Mouse (Mus musculus): Measurements from ENCODE around the gene Cnksr3. TPM values are rescaled to one million over a fixed set of nuclear protein-coding genes. Genes with fewer than 3 reads are reported as not detected.

The Cnksr3 gene
- total and polyA plus RNA-seq, 3 experiments, result not detected

DNA sequence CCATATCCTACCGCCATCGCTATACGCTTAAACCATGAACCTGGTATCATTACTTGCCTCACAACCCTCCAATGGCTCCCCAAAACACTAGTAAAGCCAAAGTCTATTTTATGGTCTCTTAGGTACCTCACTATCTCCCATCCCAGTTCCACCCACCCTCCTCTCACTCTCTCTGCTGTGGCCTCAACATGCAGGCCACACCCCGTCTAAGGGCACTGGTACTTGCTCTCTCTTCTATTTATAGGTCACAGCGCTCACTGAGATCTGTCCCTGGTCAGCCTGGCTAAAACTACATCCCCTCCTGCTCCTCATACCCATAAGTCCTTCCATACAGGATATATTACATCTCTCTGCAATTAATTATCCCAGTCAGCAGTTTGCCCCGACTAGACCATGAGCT is 16.1 kb downstream of the Cnksr3 start:
- H3K4me3 ChIP-seq (ENCODE audit: control insufficient read depth in 1 of 2, insufficient read depth in 1 of 2, low read depth in 2 of 2, low read length in 2 of 2), result no peak overlapping the region
- DNase-seq (ENCODE audit: low read depth, low spot score), result no peak
- H3K27me3 ChIP-seq (ENCODE audit: control insufficient read depth in 1 of 2, insufficient read depth in 2 of 2, low read length in 2 of 2), result no peaks in the 10 kb centered on the region
- H3K9me3 ChIP-seq (replicated peaks; ENCODE audit: insufficient read depth, low read length), result no peaks in the 10 kb centered on the region
- H3K4me1 ChIP-seq (ENCODE audit: control insufficient read depth in 1 of 2, insufficient read depth in 2 of 2, low read length in 2 of 2), result no peaks in the 10 kb centered on the region
- H3K9ac ChIP-seq (ENCODE audit: control insufficient read depth, low read depth, low read length, poor library complexity, severe bottlenecking), result no peak overlapping the region
- H3K36me3 ChIP-seq (ENCODE audit: control insufficient read depth in 1 of 2, insufficient read depth in 2 of 2, low read length in 2 of 2), result no peaks in the 10 kb centered on the region
- H3K27ac ChIP-seq (ENCODE audit: control insufficient read depth, low read depth, low read length), result no peak overlapping the region
- TF ChIP-seq GATA1 (IDR thresholded peaks at IDR 0.05; ENCODE audit: low read depth, low read length) (no peak), RCOR1 (IDR thresholded peaks at IDR 0.05; ENCODE audit: low read depth, low read length) (no peak), SIN3A (IDR thresholded peaks at IDR 0.05; ENCODE audit: low read length) (no peak), CHD2 (IDR thresholded peaks at IDR 0.05; ENCODE audit: low read length) (no peak), RAD21 (IDR thresholded peaks at IDR 0.05; ENCODE audit: low read depth, low read length) (no peak), JUND (IDR thresholded peaks at IDR 0.05; ENCODE audit: low read depth, low read length) (no peak)
- H3K79me2 ChIP-seq (ENCODE audit: control insufficient read depth, insufficient read depth, low read length, poor library complexity), result no peaks in the 10 kb centered on the region

DNA sequence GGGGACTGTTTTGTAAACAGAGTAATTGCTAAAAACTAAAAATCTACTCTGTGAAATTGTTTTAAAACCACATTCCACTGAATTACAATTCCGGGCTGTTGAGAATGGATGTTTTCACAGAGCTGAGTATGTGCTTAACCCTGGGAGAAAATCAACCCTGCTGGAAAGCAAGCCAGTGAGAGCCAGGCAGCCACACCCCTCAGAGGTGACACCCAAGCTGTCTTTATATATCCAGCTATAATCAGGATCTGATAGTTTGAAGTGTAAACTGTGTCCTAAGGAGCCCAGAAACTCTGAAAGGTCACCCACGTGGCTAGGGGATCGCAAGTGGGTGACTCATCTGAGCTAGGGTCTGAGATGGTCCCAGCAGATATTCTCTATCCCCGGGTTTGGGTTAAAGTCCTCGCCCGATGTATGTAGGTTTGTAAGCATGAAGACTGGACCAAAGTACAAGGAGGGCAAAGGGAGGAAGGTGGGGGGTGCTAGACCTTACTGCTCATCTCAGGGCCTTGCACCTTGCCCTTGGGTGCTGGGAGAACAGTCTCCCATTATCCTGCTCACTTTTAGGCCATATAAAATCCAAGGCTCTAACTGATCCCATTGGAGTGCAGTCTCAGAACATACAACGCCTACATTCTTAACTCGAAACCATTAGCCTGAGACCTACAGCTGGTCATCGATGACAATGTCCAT is 20.2 kb downstream of the Cnksr3 start:
- Histone ChIP-seq H3K4me3 (ENCODE audit: control insufficient read depth in 1 of 2, insufficient read depth in 1 of 2, low read depth in 2 of 2, low read length in 2 of 2) (no peak overlapping the region), H3K9me3 (replicated peaks; ENCODE audit: insufficient read depth, low read length) (no peaks in the 10 kb centered on the region), H3K9ac (ENCODE audit: control insufficient read depth, low read depth, low read length, poor library complexity, severe bottlenecking) (no peak overlapping the region), H3K27ac (ENCODE audit: control insufficient read depth, low read depth, low read length) (no peak overlapping the region), H3K36me3 (ENCODE audit: control insufficient read depth in 1 of 2, insufficient read depth in 2 of 2, low read length in 2 of 2) (no peaks in the 10 kb centered on the region), H3K4me1 (ENCODE audit: control insufficient read depth in 1 of 2, insufficient read depth in 2 of 2, low read length in 2 of 2) (no peaks in the 10 kb centered on the region), H3K27me3 (ENCODE audit: control insufficient read depth in 1 of 2, insufficient read depth in 2 of 2, low read length in 2 of 2) (no peaks in the 10 kb centered on the region), H3K79me2 (ENCODE audit: control insufficient read depth, insufficient read depth, low read length, poor library complexity) (no peaks in the 10 kb centered on the region)
- DNase-seq (ENCODE audit: low read depth, low spot score), result no peak
- TF ChIP-seq KAT2A (conservative IDR thresholded peaks at IDR 0.05; ENCODE audit: low read depth, low read length) (no peak), NELFE (IDR thresholded peaks at IDR 0.05; ENCODE audit: low read depth, low read length) (no peak)

DNA sequence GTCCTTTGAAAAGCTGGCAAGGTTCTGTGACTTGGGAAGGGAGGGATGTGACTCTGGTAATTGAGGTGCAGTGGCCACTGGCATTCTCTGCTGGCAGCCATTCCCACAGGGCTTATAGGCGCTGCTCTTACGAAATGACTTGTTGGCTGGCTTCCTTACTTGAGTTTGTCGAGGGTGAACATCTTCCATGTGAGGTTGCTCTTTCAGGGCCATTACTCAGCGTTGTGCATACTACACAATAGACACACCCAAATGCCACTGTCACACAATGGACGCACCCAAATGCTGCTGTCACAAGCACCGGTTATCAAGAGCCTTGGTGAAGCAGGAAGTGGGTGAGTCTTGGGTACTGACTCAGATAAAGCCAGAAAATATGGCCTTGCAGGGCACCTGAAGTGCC is 22.8 kb downstream of the Cnksr3 start:
- Histone ChIP-seq H3K79me2 (ENCODE audit: control insufficient read depth, insufficient read depth, low read length, poor library complexity) (no peaks in the 10 kb centered on the region), H3K4me3 (ENCODE audit: control insufficient read depth in 1 of 2, insufficient read depth in 1 of 2, low read depth in 2 of 2, low read length in 2 of 2) (no peak overlapping the region), H3K27me3 (ENCODE audit: control insufficient read depth in 1 of 2, insufficient read depth in 2 of 2, low read length in 2 of 2) (no peaks in the 10 kb centered on the region), H3K9ac (ENCODE audit: control insufficient read depth, low read depth, low read length, poor library complexity, severe bottlenecking) (no peak overlapping the region), H3K36me3 (ENCODE audit: control insufficient read depth in 1 of 2, insufficient read depth in 2 of 2, low read length in 2 of 2) (no peaks in the 10 kb centered on the region), H3K27ac (ENCODE audit: control insufficient read depth, low read depth, low read length) (no peak overlapping the region), H3K4me1 (ENCODE audit: control insufficient read depth in 1 of 2, insufficient read depth in 2 of 2, low read length in 2 of 2) (no peaks in the 10 kb centered on the region), H3K9me3 (replicated peaks; ENCODE audit: insufficient read depth, low read length) (no peaks in the 10 kb centered on the region; the same call in 1 of the 2 replicates)
- DNase-seq (ENCODE audit: low read depth, low spot score), result no peak
- TF ChIP-seq POLR2AphosphoS5 (IDR thresholded peaks at IDR 0.05; ENCODE audit: borderline replicate concordance, low read depth, low read length) (no peak), POLR2A (IDR thresholded peaks at IDR 0.05; ENCODE audit: control insufficient read depth in 1 of 2, insufficient read depth in 1 of 2, low read depth in 1 of 2, low read length in 2 of 2, poor library complexity in 1 of 2) (no peak)

Measured in MEL (cell line).